Mouse (Mus musculus): Measurements from ENCODE around the gene Usp6nl.

Gene Usp6nl

GRCm38 (mm10) chr2:6333570-6333969 is 11.1 kb downstream of the Usp6nl start:
- DNase-seq, result no peak

DNA sequence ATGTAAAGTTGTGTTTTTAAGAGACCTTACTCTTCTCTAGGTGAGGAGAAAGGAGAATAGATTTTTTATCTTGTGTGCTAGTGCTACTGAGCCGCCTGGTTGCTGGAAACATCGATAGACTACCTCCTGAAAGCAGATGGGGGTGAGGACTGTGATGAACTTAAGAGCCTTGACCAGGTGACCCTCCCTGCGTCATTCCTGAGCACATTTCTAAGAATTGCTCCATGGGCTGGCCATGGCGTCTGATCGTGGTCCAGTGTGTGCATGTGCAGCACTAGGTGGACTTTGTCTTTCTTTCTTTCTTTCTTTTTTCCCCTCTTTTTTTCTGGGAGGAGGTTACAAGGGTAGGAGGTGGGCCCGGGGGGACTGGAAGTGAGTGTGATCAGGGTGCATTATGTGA is 11.5 kb downstream of the Usp6nl start:
- DNase-seq, result peak; percentile 43

DNA sequence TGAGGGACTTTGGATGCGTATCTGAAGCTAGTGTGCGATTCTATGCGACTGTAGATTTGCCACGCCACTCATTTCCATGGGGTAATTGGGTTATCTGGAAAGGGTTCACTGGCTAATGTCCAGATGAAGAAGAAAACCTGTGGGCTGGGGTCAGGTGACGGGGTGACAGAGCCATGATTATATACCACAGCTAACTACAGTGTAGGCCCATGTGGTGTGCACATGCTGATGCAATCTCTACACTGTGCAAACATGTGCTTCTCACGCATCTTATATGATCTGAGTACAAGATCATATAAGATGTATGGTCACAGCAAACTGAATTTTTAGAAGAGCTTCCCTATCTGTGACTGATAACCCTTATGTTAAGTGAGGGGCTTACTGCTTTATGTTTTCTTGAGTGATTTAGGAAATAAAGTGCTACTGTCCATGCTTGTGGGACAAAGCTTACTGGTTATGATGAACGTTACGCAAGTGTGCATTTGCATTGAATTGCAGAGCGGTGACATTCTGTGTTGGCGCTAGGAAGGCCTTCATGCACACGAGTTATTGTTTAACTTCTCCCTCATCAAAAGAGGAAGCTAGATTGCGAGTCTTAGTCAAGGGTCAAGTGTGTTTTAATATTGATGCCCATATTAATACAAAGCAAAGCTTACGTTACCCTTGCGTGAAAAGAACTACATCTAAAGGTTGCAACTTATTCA is 12.7 kb downstream of the Usp6nl start:
- no peak for DNase-seq

DNA sequence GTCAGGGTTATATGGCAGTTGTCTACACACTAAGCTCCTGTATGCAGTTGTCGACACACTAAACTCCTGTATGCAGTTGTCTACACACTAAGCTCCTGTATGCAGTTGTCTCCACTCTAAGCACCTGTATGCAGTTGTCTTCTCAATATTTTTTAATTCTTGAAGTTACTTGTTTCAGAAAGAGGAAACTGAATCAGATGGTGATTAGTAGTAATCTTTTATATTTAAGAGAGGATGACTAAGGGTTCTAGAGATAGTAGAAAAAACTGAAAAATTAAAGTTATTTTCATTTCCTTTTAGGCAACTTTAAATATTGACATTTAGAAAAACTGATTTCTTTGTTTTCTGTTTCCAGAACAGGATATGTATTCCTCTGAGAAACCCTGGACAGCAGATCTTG is 13.5 kb downstream of the Usp6nl start:
- DNase-seq, result no peak

- DNase-seq, result no peak
Measured at GRCm38 (mm10) chr2:6336649-6337048, 14.2 kb downstream of the Usp6nl start.

- DNase-seq, result no peak
Measured at GRCm38 (mm10) chr2:6337436-6337835, 15.0 kb downstream of the Usp6nl start.

- no peak for DNase-seq
Measured at GRCm38 (mm10) chr2:6338031-6338629, 15.7 kb downstream of the Usp6nl start.

DNA sequence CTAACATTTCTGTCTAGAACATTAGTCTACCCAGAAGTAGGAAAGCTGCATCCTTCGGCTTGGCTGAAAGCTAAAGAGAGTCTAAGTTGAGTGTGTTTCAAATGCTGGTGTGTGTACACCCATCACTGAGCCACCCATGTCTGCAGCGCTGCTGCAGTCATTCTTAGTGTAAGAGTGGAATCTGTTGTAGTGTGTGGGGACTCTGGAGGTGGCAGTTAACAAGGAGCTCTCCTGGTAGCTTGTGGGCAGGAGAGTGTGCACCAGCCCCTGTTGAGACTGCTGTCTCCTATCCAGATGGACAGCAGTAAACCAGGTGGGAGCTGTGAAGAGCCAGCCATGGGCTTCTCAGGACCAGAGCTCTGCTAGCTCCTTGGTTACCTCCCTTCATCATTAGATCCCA is 18.0 kb downstream of the Usp6nl start:
- no peak for DNase-seq

- DNase-seq, result no peak
Measured at GRCm38 (mm10) chr2:6341496-6341895, 19.0 kb downstream of the Usp6nl start.

DNA sequence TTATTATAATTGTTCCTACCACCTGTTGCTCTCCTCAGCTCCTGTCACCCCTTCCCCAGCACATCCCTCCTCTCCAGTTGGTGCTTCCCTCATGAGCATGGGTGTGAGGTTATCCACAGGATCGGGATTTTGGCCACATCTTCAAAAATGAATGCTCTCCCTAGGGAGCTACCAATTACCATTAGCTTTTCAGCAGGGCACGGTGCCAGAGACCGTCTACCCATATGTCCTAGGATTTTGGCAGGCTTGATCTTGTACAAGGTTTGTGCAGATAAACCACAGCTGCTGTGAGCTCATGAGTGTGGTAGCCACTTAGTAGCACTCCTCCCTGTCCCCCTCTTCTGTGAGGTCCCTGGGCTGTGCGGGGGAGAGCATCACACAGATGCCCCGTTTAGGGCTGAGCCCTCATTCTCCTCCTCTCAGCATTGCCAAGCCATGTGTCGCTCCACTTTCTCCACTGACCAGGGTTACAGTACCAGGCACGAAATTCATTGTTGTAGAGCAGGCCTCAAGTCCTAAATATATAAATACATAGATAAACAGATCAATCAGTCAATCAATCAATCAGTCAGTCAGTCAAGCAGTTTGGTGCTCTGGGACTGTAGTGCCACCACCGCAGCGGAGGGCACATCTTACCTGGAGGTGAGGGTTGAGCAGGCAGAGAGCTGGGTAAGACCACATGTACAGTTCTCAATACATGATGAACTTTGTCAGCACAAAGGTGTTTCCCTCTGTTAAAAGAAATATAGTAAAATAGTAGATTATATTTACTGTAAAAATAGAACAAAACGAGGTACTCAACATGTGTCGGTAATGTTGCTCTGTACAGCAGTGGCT is 27.0 kb downstream of the Usp6nl start:
- DNase-seq, result no peak

DNA sequence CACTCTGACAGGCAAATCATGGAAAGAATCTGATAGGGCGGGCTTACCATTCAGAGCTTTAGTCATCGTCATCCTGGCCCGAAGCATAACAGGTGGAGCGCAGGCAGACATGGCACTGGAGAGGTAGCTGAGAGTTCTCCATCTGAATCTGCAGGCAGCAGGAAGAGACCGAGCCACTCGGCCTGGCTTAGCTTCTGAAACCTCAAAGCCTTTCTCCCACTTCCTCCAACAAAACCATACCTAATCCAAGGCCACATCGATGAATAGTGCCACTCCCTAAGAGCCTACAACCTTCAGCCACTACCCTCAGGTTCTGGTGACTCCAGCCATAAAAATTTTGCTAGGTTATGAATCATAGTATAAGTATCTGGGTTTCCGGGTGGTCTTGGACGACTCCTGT is 27.7 kb downstream of the Usp6nl start:
- DNase-seq, result no peak

- DNase-seq, result no peak
Measured at GRCm38 (mm10) chr2:6350931-6351695, 28.6 kb downstream of the Usp6nl start.

GRCm38 (mm10) chr2:6352541-6352971 is 30.1 kb downstream of the Usp6nl start:
- DNase-seq, result peak; percentile 43

- DNase-seq, result no peak
Measured at GRCm38 (mm10) chr2:6353060-6353459, 30.6 kb downstream of the Usp6nl start.

GRCm38 (mm10) chr2:6357306-6357705 is 34.8 kb downstream of the Usp6nl start:
- no peak for DNase-seq

DNA sequence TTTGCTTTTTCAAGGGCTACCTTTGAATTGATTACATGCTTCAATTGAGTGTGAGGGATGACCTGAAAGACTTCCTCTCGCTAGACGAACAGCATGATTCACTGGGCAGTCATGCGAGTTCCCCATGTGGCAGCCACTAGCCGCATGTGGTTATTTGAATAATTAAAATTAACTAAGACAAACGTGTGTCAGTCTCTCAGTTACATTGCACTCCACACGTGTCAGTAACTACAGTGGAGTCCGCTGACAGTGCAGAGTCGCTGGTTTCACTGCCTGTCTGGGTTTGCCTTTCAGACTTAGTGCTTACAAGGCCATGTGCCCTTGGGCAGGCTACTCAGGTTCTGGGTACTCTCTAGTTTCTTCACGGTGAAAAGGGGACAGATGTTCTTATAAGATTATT is 37.2 kb downstream of the Usp6nl start:
- no peak for DNase-seq

- no peak for DNase-seq
Measured at GRCm38 (mm10) chr2:6363126-6363525, 40.7 kb downstream of the Usp6nl start.

GRCm38 (mm10) chr2:6363922-6364321 is 41.5 kb downstream of the Usp6nl start:
- no peak for DNase-seq

GRCm38 (mm10) chr2:6366521-6366928 is 44.1 kb downstream of the Usp6nl start:
- no peak for DNase-seq

- no peak for DNase-seq
Measured at GRCm38 (mm10) chr2:6366973-6367372, 44.5 kb downstream of the Usp6nl start.

DNA sequence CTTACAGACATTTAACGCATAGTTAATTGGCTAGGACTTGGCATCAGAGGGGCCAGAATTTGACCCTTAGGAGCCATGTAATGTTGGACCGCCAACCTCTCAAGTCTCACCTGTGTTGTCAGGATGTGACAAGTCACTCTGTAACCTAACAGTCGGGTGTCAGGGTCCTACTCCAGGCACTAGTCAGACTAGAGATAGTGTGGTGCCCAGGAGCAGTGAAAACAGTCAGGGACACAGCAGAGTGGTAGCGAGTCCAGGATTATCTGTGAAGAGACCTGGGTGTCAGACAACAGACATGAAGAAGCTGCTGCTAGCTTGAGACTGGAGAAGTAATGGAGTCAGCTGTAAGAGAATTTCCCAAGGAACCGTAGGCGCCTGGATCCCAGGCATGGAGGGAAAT is 45.0 kb downstream of the Usp6nl start:
- no peak for DNase-seq

DNA sequence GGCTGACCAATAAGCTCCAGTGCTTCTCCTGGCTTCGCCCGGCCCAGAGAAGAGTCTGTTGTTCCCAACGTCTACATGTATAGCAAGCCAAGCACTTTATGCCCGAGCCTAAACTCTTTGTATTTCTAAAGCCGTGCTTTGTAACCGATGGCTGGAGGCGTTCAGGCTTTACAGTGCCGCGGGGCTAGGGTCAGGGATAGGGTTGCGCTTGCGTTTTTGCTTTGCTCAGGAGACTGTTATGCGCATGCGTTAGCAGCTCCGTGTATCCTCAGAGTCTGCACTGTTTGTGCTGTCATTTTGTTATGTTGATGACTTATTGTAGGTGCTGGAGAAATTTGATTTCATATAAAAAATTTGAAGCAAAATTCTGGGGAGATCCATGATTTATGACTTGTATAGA is 51.7 kb downstream of the Usp6nl start:
- DNase-seq, result no peak

DNA sequence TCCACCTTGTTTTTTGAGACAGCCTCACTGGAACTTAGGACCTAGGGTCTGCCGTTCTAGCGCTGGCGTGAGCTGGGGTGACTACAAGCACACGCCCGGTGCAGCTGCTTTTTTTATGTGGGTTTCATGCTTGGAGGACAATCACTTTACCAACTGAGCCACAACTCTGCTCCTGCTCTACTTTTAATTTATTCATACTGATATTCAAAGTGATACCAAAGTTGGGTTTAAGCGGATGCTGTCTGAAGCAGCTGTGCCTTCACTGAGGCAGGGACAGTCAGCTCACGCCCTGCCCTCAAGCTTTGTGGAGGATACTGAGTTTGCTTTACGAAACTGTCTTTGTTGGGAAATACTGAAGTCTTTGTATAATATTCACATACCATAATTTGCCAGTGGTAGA is 53.6 kb downstream of the Usp6nl start:
- no peak for DNase-seq
